Mouse (Mus musculus) lung, postnatal 0 days (tissue): ENCODE results near the gene Trim62.

Source experiments
- CTCF ChIP-seq: IDR thresholded peaks from 2 replicates; pipeline ENCODE4 v1.5.1; 2016; ENCODE audit warnings: antibody characterized with exemption, mild to moderate bottlenecking
- EP300 ChIP-seq: IDR thresholded peaks from 2 replicates; pipeline ENCODE4 v1.6.1; 2016; ENCODE audit warnings: antibody characterized with exemption, mild to moderate bottlenecking, control low read depth

DNA sequence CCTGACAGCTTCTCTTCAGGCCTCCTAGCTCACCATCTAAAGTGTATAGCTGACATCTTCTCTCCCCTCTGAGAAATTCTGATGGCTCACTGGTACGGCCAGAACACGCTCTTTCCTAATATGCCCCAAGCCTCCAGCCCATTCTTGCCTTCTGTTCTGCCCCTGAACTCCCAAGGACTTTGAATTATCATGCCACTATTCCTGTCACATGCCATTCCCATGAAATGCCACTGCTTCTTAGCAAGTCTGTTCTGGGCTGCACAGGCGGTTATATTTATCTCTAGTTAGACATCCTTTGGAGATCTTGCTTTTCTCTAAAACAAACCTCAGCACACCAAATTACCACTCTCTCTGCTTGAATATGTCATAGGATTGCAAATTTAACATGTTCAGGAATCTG, 40.2 kb downstream of the Trim62 start:
- TF ChIP-seq CTCF (no peak), EP300 (no peak)
